18 mouse cellular contexts compared by ENCODE assay signal in the genomic region with DNA sequence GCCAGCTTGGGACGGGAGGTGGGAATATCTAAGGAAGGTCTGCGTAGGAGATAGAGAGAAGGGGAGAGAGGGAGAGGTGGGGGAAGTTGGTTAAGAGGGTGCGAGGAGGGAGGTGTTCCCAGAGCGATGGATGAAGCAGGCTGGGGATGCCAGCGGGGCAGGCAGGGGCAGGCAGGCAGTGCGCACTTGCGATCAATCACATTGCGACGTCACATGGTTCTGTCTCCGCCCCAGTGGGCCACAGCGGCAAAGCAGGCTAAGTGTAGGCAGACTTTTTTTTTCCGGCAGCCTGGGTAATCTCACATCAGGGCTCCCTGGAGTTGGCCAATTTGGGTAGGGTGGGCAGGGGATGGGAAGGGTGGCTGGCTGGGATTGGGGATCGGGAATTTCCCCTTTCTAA. TPM values are rescaled to one million over a fixed set of nuclear protein-coding genes. Genes with fewer than 3 reads are reported as not detected.
DNase-seq lines count a peak whose midpoint lies in the region; ATAC-seq and TF ChIP-seq lines count a peak whose summit lies in the region.
"Had no signal": no experiment of that assay in that cellular context is flagged by ENCODE, and none has a peak within 500 bp of the region (broad histone marks: within the 10 kb centered on the region; RNA-seq: fewer than 3 reads in every experiment).

No protein-coding gene starts in this region.

- no peak overlapping the region for H3K4me3 ChIP-seq in embryonic facial prominence, embryonic 12.5 days
- H3K4me3 ChIP-seq in embryonic facial prominence, embryonic 10.5 days, result no peak overlapping the region
- H3K4me3 ChIP-seq in ES-Bruce4 (ENCODE audit: low read depth, low read length), result peak overlapping the region; percentile 43
- H3K4me3 ChIP-seq in embryonic facial prominence, embryonic 14.5 days (ENCODE audit: low read depth, low read length), result no peak overlapping the region
- H3K4me3 ChIP-seq: intestine, embryonic 15.5 days; liver, embryonic 12.5 days; lung, embryonic 15.5 days had no signal

- no peak overlapping the region for H3K4me2 ChIP-seq in embryonic facial prominence, embryonic 12.5 days (replicated peaks)
- no peak overlapping the region for H3K4me2 ChIP-seq in embryonic facial prominence, embryonic 14.5 days (ENCODE audit: low read depth, low read length)
- H3K4me2 ChIP-seq: intestine, embryonic 15.5 days; liver, embryonic 12.5 days; lung, embryonic 15.5 days had no signal

- TF ChIP-seq CTCF in ES-Bruce4 (IDR thresholded peaks at IDR 0.05; ENCODE audit: low read depth, low read length), result no peak

- H3K9me3 ChIP-seq in embryonic facial prominence, embryonic 12.5 days, result no peaks in the 10 kb centered on the region
- no peaks in the 10 kb centered on the region for H3K9me3 ChIP-seq in embryonic facial prominence, embryonic 10.5 days
- no peaks in the 10 kb centered on the region for H3K9me3 ChIP-seq in ES-Bruce4 (replicated peaks; ENCODE audit: control insufficient read depth, insufficient read depth, low read length, poor library complexity, severe bottlenecking)
- no peaks in the 10 kb centered on the region for H3K9me3 ChIP-seq in embryonic facial prominence, embryonic 14.5 days (ENCODE audit: control insufficient read depth, low read length)
- H3K9me3 ChIP-seq: G1E; intestine, embryonic 15.5 days; liver, embryonic 12.5 days; lung, embryonic 15.5 days had no signal

- intact Hi-C loops in heart, postnatal 14 days (cut with DNase I), result no loop called here

- TF ChIP-seq EP300 in ES-Bruce4 (IDR thresholded peaks at IDR 0.05; ENCODE audit: insufficient read depth, low read depth, low read length), result no peak

- peaks cover 91% of the 10 kb centered on the region for H3K36me3 ChIP-seq in embryonic facial prominence, embryonic 12.5 days
- peaks cover 98% of the 10 kb centered on the region for H3K36me3 ChIP-seq in embryonic facial prominence, embryonic 10.5 days (replicated peaks)
- no peaks in the 10 kb centered on the region for H3K36me3 ChIP-seq in ES-Bruce4 (ENCODE audit: control insufficient read depth, insufficient read depth, low read length, poor library complexity, severe bottlenecking)
- H3K36me3 ChIP-seq in embryonic facial prominence, embryonic 14.5 days (ENCODE audit: control insufficient read depth, insufficient read depth, low read length), result peaks cover 96% of the 10 kb centered on the region

- 57% methylated on average over 13 of the region's 13 CpGs for WGBS in embryonic facial prominence, embryonic 12.5 days
- 52% methylated on average over 13 of the region's 13 CpGs for WGBS in embryonic facial prominence, embryonic 10.5 days
- 62% methylated on average over 10 of the region's 13 CpGs for WGBS in embryonic facial prominence, embryonic 14.5 days

- 0 out of 2 replicates have a peak overlapping the region, but pooled peaks have one; percentile 2 for H3K27ac ChIP-seq in embryonic facial prominence, embryonic 12.5 days
- no peak overlapping the region for H3K27ac ChIP-seq in embryonic facial prominence, embryonic 10.5 days (replicated peaks)
- H3K27ac ChIP-seq in ES-Bruce4 (ENCODE audit: insufficient read depth, low read length), result no peak overlapping the region
- H3K27ac ChIP-seq in embryonic facial prominence, embryonic 14.5 days (replicated peaks; ENCODE audit: low read depth, low read length), result 0 out of 2 replicates have a peak overlapping the region, but pooled peaks have one; percentile 39
- H3K27ac ChIP-seq: intestine, embryonic 15.5 days; liver, embryonic 12.5 days; lung, embryonic 15.5 days had no signal

- no peak for DNase-seq in embryonic facial prominence, embryonic 10.5 days (ENCODE audit: low spot score)
- peak; percentile 36 for DNase-seq in layer of hippocampus, adult 9-11 months
- DNase-seq in layer of hippocampus, postnatal 14 days (ENCODE audit: low spot score in 2 of 2), result no peak
- peak; percentile 20 for DNase-seq in embryonic facial prominence, embryonic 14.5 days (ENCODE audit: low spot score)
- DNase-seq in heart, postnatal 14 days, result no peak
- DNase-seq in spleen, adult 18-20 months, result no peak
- DNase-seq: adrenal gland, postnatal 10 days; cerebellum, adult 8-10 months; gastrocnemius, postnatal 14 days; heart, postnatal 10 days; kidney, postnatal 14 days had no signal

- ATAC-seq in embryonic facial prominence, embryonic 12.5 days (ENCODE audit: insufficient number of reproducible peaks, insufficient read depth, low FRiP score, low TSS enrichment), result no peak
- peak; percentile 24; the same call in 1 of the 2 replicates for ATAC-seq in embryonic facial prominence, embryonic 14.5 days (ENCODE audit: low read depth)
- ATAC-seq: intestine, embryonic 15.5 days; liver, embryonic 12.5 days had no signal

- H3K4me1 ChIP-seq in embryonic facial prominence, embryonic 12.5 days, result 0 out of 2 replicates have a peak, but pooled peaks cover 4% of the 10 kb centered on the region
- peaks cover 12% of the 10 kb centered on the region for H3K4me1 ChIP-seq in embryonic facial prominence, embryonic 10.5 days
- no peaks in the 10 kb centered on the region for H3K4me1 ChIP-seq in ES-Bruce4 (ENCODE audit: control insufficient read depth, insufficient read depth, low read length)
- no peaks in the 10 kb centered on the region for H3K4me1 ChIP-seq in embryonic facial prominence, embryonic 14.5 days (ENCODE audit: control insufficient read depth, insufficient read depth, low read length)
- H3K4me1 ChIP-seq: intestine, embryonic 15.5 days; lung, embryonic 15.5 days had no signal

- no peak for TF ChIP-seq POLR2A in ES-Bruce4 (IDR thresholded peaks at IDR 0.05; ENCODE audit: insufficient read depth, low read length)

- H3K9ac ChIP-seq in embryonic facial prominence, embryonic 12.5 days, result peak overlapping the region; percentile 17; the same call in 1 of the 2 replicates
- H3K9ac ChIP-seq in ES-Bruce4 (ENCODE audit: low read depth, poor library complexity, severe bottlenecking), result peak overlapping the region; percentile 8
- no peak overlapping the region for H3K9ac ChIP-seq in embryonic facial prominence, embryonic 14.5 days (ENCODE audit: low read depth, low read length)
- H3K9ac ChIP-seq: intestine, embryonic 15.5 days; liver, embryonic 12.5 days; lung, embryonic 15.5 days had no signal

- H3K27me3 ChIP-seq in embryonic facial prominence, embryonic 12.5 days, result no peaks in the 10 kb centered on the region
- H3K27me3 ChIP-seq in embryonic facial prominence, embryonic 10.5 days (replicated peaks; ENCODE audit: low read depth, poor library complexity, severe bottlenecking), result no peaks in the 10 kb centered on the region
- H3K27me3 ChIP-seq in ES-Bruce4 (ENCODE audit: control insufficient read depth, insufficient read depth, low read length, poor library complexity, severe bottlenecking), result no peaks in the 10 kb centered on the region
- H3K27me3 ChIP-seq in embryonic facial prominence, embryonic 14.5 days (replicated peaks; ENCODE audit: control insufficient read depth, insufficient read depth, low read length), result no peaks in the 10 kb centered on the region
- H3K27me3 ChIP-seq: intestine, embryonic 15.5 days; liver, embryonic 12.5 days; lung, embryonic 15.5 days had no signal

RNA-seq across cellular contexts. Expression of gene Slc29a4, which starts 59.9 kb away (rescaled TPM):
- 15.7 and 19.0 TPM in 2 replicates for polyA plus RNA-seq in embryonic facial prominence, embryonic 12.5 days (2016; fragmentation: Nextera tagmentation; extraction: Ambion mirVana)
- 18.1 and 19.6 TPM in 2 replicates for polyA plus RNA-seq in embryonic facial prominence, embryonic 10.5 days (2016; fragmentation: Nextera tagmentation; extraction: Ambion mirVana)
- 10 to 100 TPM; 68.0 to 83.3 TPM for total RNA-seq in layer of hippocampus, postnatal 14 days (2021)
- polyA plus RNA-seq in ES-Bruce4 (2011; ENCODE audit: insufficient read depth, insufficient read length, low read depth, missing spikeins), result 9.5 and 9.9 TPM in 2 replicates
- polyA plus RNA-seq in embryonic facial prominence, embryonic 14.5 days (2014; fragmentation: Nextera tagmentation; extraction: Ambion mirVana), result 6.0 and 9.1 TPM in 2 replicates
- under 1 TPM; 0.63 to 0.69 TPM for total RNA-seq in heart, postnatal 14 days (2021)
- total RNA-seq: megakaryocyte-erythroid progenitor cell, adult 5-6 weeks had no signal
- polyA plus RNA-seq: G1E had no signal

Comparison
In these comparisons a context has a peak if more than half of its experiments do, and no peak if none do; other contexts are left out.
1. H3K27ac ChIP-seq: peak in embryonic facial prominence, embryonic 12.5 days (single experiment) and embryonic facial prominence, embryonic 14.5 days (single experiment); none in embryonic facial prominence, embryonic 10.5 days (single experiment) and ES-Bruce4 (single experiment).
2. DNase-seq: peak in layer of hippocampus, adult 9-11 months (single experiment) and embryonic facial prominence, embryonic 14.5 days (single experiment); none in embryonic facial prominence, embryonic 10.5 days (single experiment), layer of hippocampus, postnatal 14 days (0 of 2), heart, postnatal 14 days (0 of 2) and spleen, adult 18-20 months (0 of 2).